8 mouse cellular contexts compared by ENCODE assay signal in the genomic region with DNA sequence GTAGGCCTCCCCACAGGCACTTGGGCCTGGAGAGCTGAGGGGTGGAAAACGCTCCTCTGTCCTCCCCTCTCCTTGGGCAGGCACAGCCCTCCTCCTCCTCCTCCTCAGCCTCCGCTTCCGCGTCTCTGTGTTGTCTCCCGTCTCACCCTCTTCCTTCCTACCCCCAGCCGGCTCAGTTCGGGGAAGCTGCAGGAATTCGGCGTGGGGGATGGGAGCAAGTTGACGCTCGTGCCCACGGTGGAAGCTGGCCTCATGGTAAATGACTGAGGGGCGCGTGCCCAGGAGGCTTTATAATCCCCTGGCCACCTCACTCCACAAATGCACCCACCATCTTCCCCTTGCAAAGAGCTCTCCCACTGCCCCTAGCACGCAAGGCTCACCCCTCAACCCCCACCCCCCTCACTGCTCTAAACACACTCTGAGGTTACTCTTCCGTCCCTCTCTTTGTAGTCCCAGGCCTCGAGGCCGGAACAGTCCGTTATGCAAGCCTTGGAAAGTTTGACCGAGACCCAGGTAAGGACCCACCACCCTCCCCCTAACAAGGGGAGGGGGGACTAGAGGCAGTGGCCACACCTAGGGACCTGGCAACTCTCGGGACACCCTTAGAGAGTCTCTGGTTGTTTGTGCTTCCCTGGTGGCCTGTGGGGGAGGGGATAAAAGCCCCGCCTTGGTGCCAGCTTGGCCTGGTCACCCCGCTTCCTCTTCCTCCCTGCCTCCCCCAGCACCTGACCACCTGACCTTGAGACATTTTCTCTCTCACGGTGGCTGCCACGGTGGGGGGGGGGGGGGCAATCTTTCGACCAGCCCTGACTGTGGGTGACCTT. TPM values are rescaled to one million over a fixed set of nuclear protein-coding genes. Genes with fewer than 3 reads are reported as not detected.
DNase-seq lines count a peak whose midpoint lies in the region; ATAC-seq lines count a peak whose summit lies in the region.

No protein-coding gene starts in this region.

- H3K36me3 ChIP-seq in heart, embryonic 12.5 days, result peaks cover 70% of the 10 kb centered on the region
- H3K36me3 ChIP-seq in kidney, embryonic 15.5 days, result peaks cover 60% of the 10 kb centered on the region

- H3K4me1 ChIP-seq in heart, embryonic 12.5 days (replicated peaks), result peaks cover 65% of the 10 kb centered on the region
- H3K4me1 ChIP-seq in kidney, embryonic 15.5 days, result peaks cover 67% of the 10 kb centered on the region

- no peaks in the 10 kb centered on the region for H3K27me3 ChIP-seq in heart, embryonic 12.5 days (replicated peaks)
- H3K27me3 ChIP-seq in kidney, embryonic 15.5 days, result no peaks in the 10 kb centered on the region

- DNase-seq in right cerebral cortex, adult 18-20 months, result peak; percentile 81
- no peak for DNase-seq in right cerebral cortex, postnatal 36 days (ENCODE audit: low spot score in 2 of 2)
- DNase-seq in cerebellum, postnatal 14 days, result peak; percentile 70 to 79
- peak; percentile 83 for DNase-seq in lung, postnatal 14 days
- DNase-seq in right cerebral cortex, postnatal 14 days, result peak; percentile 80

- H3K4me2 ChIP-seq in heart, embryonic 12.5 days, result peak overlapping the region; percentile 87
- peak overlapping the region; percentile 77 for H3K4me2 ChIP-seq in kidney, embryonic 15.5 days

- H3K9me3 ChIP-seq in heart, embryonic 12.5 days (replicated peaks), result no peaks in the 10 kb centered on the region
- H3K9me3 ChIP-seq in kidney, embryonic 15.5 days (replicated peaks), result no peaks in the 10 kb centered on the region

- H3K4me3 ChIP-seq in heart, embryonic 12.5 days, result peak overlapping the region; percentile 90
- H3K4me3 ChIP-seq in kidney, embryonic 15.5 days (replicated peaks), result peak overlapping the region; percentile 89

- WGBS in heart, embryonic 12.5 days, result 4% methylated on average over 24 of the region's 26 CpGs
- under 1% methylated on average over 26 of the region's 26 CpGs for WGBS in kidney, embryonic 15.5 days

- peak overlapping the region; percentile 100 for H3K9ac ChIP-seq in heart, embryonic 12.5 days
- H3K9ac ChIP-seq in kidney, embryonic 15.5 days, result peak overlapping the region; percentile 97

- no peak for ATAC-seq in heart, embryonic 12.5 days (ENCODE audit: insufficient number of reproducible peaks, low FRiP score)
- ATAC-seq in kidney, embryonic 15.5 days (replicated peaks; ENCODE audit: low FRiP score), result no peak
- ATAC-seq in granulocyte monocyte progenitor cell, adult 5-6 weeks (replicated peaks; ENCODE audit: poor library complexity, severe bottlenecking), result no peak

- peak overlapping the region; percentile 98 for H3K27ac ChIP-seq in heart, embryonic 12.5 days (ENCODE audit: poor library complexity, severe bottlenecking)
- H3K27ac ChIP-seq in kidney, embryonic 15.5 days, result peak overlapping the region; percentile 100

RNA-seq across cellular contexts. Expression of a gene that starts 3.4 kb away (rescaled TPM):
- 25.9 and 28.9 TPM in 2 replicates for polyA plus RNA-seq in heart, embryonic 12.5 days (2016; fragmentation: Nextera tagmentation; extraction: Ambion mirVana)
- polyA plus RNA-seq in kidney, embryonic 15.5 days (2015; fragmentation: Nextera tagmentation; extraction: Ambion mirVana), result 18.8 and 19.5 TPM in 2 replicates
- 26.7 and 36.8 TPM in 2 replicates for total RNA-seq in granulocyte monocyte progenitor cell, adult 5-6 weeks (2014; fragmentation: Nextera tagmentation)
- total RNA-seq in granulocyte monocyte progenitor cell, adult 5-6 weeks (2017), result 10.0 and 17.4 TPM in 2 replicates

RNA-seq across cellular contexts. Expression of a gene that starts 10.8 kb away (rescaled TPM):
- polyA plus RNA-seq in heart, embryonic 12.5 days (2016; fragmentation: Nextera tagmentation; extraction: Ambion mirVana), result 1.7 and 3.6 TPM in 2 replicates
- polyA plus RNA-seq in kidney, embryonic 15.5 days (2015; fragmentation: Nextera tagmentation; extraction: Ambion mirVana), result 5.7 and 6.1 TPM in 2 replicates
- 0.73 and 5.3 TPM in 2 replicates for total RNA-seq in granulocyte monocyte progenitor cell, adult 5-6 weeks (2014; fragmentation: Nextera tagmentation)
- 0.36 TPM in 1 of 2 replicates, not detected in the other for total RNA-seq in granulocyte monocyte progenitor cell, adult 5-6 weeks (2017)

RNA-seq across cellular contexts. Expression of a gene that starts 13.0 kb away (rescaled TPM):
- polyA plus RNA-seq in heart, embryonic 12.5 days (2016; fragmentation: Nextera tagmentation; extraction: Ambion mirVana), result 827 and 861 TPM in 2 replicates
- polyA plus RNA-seq in kidney, embryonic 15.5 days (2015; fragmentation: Nextera tagmentation; extraction: Ambion mirVana), result 594 and 612 TPM in 2 replicates
- 193 and 253 TPM in 2 replicates for total RNA-seq in granulocyte monocyte progenitor cell, adult 5-6 weeks (2014; fragmentation: Nextera tagmentation)
- 47.4 and 49.6 TPM in 2 replicates for total RNA-seq in granulocyte monocyte progenitor cell, adult 5-6 weeks (2017)

RNA-seq across cellular contexts. Expression of a gene that starts 14.4 kb away (rescaled TPM):
- polyA plus RNA-seq in heart, embryonic 12.5 days (2016; fragmentation: Nextera tagmentation; extraction: Ambion mirVana), result 110 and 118 TPM in 2 replicates
- 95.1 and 111 TPM in 2 replicates for polyA plus RNA-seq in kidney, embryonic 15.5 days (2015; fragmentation: Nextera tagmentation; extraction: Ambion mirVana)
- 25.3 and 70.7 TPM in 2 replicates for total RNA-seq in granulocyte monocyte progenitor cell, adult 5-6 weeks (2014; fragmentation: Nextera tagmentation)
- total RNA-seq in granulocyte monocyte progenitor cell, adult 5-6 weeks (2017), result 36.8 and 40.7 TPM in 2 replicates

RNA-seq across cellular contexts. Expression of a gene that starts 21.3 kb away (rescaled TPM):
- polyA plus RNA-seq in heart, embryonic 12.5 days (2016; fragmentation: Nextera tagmentation; extraction: Ambion mirVana), result 10.4 and 11.7 TPM in 2 replicates
- 11.2 and 13.2 TPM in 2 replicates for polyA plus RNA-seq in kidney, embryonic 15.5 days (2015; fragmentation: Nextera tagmentation; extraction: Ambion mirVana)
- total RNA-seq in granulocyte monocyte progenitor cell, adult 5-6 weeks (2014; fragmentation: Nextera tagmentation), result 17.2 and 43.4 TPM in 2 replicates
- total RNA-seq in granulocyte monocyte progenitor cell, adult 5-6 weeks (2017), result 11.2 and 11.5 TPM in 2 replicates

Comparison
In these comparisons a context has a peak if more than half of its experiments do, and no peak if none do; other contexts are left out.
1. DNase-seq: peak in right cerebral cortex, adult 18-20 months (single experiment), cerebellum, postnatal 14 days (2 of 2), lung, postnatal 14 days (single experiment) and right cerebral cortex, postnatal 14 days (single experiment); none in right cerebral cortex, postnatal 36 days (0 of 2).